Mouse (Mus musculus): Measurements from ENCODE around the gene Olfr1016.

The Olfr1016 gene

DNA sequence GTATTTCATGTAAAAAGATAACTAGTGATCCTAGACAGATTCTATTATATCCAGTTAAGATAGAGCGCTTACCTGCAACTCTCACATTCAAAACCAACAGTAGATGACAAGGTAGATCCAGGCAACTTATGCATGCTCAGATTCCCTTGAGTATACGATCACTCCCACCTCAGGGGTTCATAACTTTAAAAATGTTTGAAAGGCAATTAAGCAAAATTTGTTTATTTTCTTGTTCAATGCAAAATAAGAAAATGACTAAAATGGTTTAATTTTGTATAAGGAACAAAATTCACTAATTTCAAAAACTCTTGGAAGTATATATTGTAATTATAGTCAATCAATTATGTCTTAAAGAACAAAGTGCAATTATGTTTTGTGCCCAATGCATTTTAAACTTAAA is at the start of gene Olfr1016:
TSS of gene Olfr1016 (minus strand) at position 101 of the 400 bp plus-strand sequence.
- no peak for DNase-seq (ENCODE audit: inconsistent ontology term)

- DNase-seq (ENCODE audit: inconsistent ontology term), result no peak
These were observed 44.4 kb upstream of the Olfr1016 start, which contains the start of gene Olfr1020 for GRCm38 (mm10) chr2:85846730-85847129. TSS of gene Olfr1020 (plus strand) at chr2:85847030.

GRCm38 (mm10) chr2:85845383-85845782 is 43.0 kb upstream of the Olfr1016 start, which contains the start of gene Olfr1019:
TSS of gene Olfr1019 (minus strand) at chr2:85845483.
- DNase-seq (ENCODE audit: inconsistent ontology term), result no peak

DNA sequence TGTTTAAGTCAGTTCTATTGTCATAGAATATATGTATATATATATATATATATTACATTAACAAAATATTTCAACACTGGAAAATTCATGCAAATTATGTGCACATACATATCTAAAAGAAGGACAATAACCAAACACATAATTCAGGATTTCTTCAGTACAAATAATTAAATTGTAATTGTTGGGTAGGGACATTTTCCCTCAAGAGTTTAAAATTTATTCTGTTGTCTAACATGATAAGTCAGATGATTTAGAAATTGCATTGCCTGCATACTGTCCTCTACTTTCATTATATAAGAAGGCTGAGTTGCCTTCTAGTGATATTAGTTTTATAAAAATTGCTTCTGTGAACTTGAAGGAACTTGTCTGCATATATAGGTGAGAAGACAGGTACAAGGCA is 15.8 kb upstream of the Olfr1016 start, which contains the start of gene Olfr1018:
TSS of gene Olfr1018 (plus strand) at position 301 of the 400 bp plus-strand sequence.
- DNase-seq (ENCODE audit: inconsistent ontology term), result no peak

GRCm38 (mm10) chr2:85804501-85804900 is 2.2 kb upstream of the Olfr1016 start:
- no peak for DNase-seq (ENCODE audit: inconsistent ontology term)

DNA sequence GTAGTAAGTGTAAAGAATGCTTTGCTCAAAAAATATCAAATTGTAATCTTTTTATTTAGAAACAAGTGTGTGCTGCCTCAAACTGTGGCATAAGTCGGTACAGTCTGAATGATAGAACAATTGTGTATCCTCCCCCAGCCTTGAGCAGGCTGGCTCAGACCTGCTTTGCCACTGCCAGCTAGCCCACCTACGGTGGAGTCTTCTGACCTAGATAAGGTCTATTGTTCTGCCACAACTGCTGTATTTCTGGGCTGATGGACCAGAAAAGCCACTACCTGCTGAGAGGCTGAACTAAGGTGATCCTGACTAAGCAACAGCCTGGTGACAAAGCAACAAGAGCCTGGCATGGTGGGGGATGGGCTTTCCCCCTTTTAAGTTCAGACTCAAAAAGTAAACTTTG is 10.0 kb downstream of the Olfr1016 start:
- DNase-seq (ENCODE audit: inconsistent ontology term), result peak; percentile 11

DNA sequence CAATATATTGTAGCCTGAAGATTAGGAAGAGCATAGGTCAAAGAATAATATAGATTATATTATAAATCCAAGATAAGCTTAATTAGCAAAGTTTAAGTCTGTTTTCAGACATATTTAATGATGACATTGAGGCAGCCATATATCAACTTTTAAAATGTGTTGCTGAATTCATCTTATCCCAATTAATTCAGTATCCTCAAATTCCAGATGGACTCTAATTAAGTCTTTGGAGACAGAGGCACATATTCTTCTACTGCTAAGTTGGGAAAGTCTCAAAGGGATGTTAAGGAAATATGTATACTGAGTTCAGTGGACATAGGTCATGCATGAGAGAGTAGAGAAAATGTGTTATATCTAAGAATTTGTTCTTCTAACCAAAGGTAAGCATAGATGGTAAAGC is 20.6 kb downstream of the Olfr1016 start, which contains the start of gene Olfr1015:
TSS of gene Olfr1015 (plus strand) at position 301 of the 400 bp plus-strand sequence.
- DNase-seq (ENCODE audit: inconsistent ontology term), result no peak

- no peak for DNase-seq (ENCODE audit: inconsistent ontology term)
These were observed 29.9 kb downstream of the Olfr1016 start, which contains the start of gene Olfr1014 for GRCm38 (mm10) chr2:85772413-85772812. TSS of gene Olfr1014 (plus strand) at chr2:85772713.

GRCm38 (mm10) chr2:85766798-85767197 is 35.5 kb downstream of the Olfr1016 start, which contains the start of gene Olfr1013:
TSS of gene Olfr1013 (plus strand) at chr2:85767098.
- no peak for DNase-seq (ENCODE audit: inconsistent ontology term)

GRCm38 (mm10) chr2:85762666-85763065 is 39.7 kb downstream of the Olfr1016 start, which contains the start of gene Olfr1012:
TSS of gene Olfr1012 (minus strand) at chr2:85762766.
- no peak for DNase-seq (ENCODE audit: inconsistent ontology term)

GRCm38 (mm10) chr2:85753822-85754221 is 48.5 kb downstream of the Olfr1016 start:
- no peak for DNase-seq (ENCODE audit: inconsistent ontology term)

All from Muller cell, postnatal 12 days (primary cell).